Mouse (Mus musculus): ENCODE measurements around the gene Slc11a1. TPM values are rescaled to one million over a fixed set of nuclear protein-coding genes. Genes with fewer than 3 reads are reported as not detected.

The Slc11a1 gene
- total and polyA plus RNA-seq, 3 experiments = 0.11 TPM; not detected in 2

- Histone ChIP-seq H3K9ac (ENCODE audit: control insufficient read depth, low read depth, low read length, poor library complexity, severe bottlenecking) (peak overlapping the region; percentile 79), H3K27ac (ENCODE audit: control insufficient read depth, low read depth, low read length) (peak overlapping the region; percentile 79), H3K36me3 (ENCODE audit: control insufficient read depth in 1 of 2, insufficient read depth in 2 of 2, low read length in 2 of 2) (peaks cover 0 to 10% of the 10 kb centered on the region in 2 experiments; a peak in 2 of 4 replicates), H3K79me2 (ENCODE audit: control insufficient read depth, insufficient read depth, low read length, poor library complexity) (peaks cover 14% of the 10 kb centered on the region), H3K9me3 (replicated peaks; ENCODE audit: insufficient read depth, low read length) (no peaks in the 10 kb centered on the region), H3K4me3 (ENCODE audit: control insufficient read depth in 1 of 2, insufficient read depth in 1 of 2, low read depth in 2 of 2, low read length in 2 of 2) (peak overlapping the region; percentile 55 to 56), H3K4me1 (ENCODE audit: control insufficient read depth in 1 of 2, insufficient read depth in 2 of 2, low read length in 2 of 2) (peaks cover 0 to 12% of the 10 kb centered on the region in 2 experiments; a peak in 3 of 4 replicates), H3K27me3 (ENCODE audit: control insufficient read depth in 1 of 2, insufficient read depth in 2 of 2, low read length in 2 of 2) (no peaks in the 10 kb centered on the region)
- DNase-seq (ENCODE audit: low read depth, low spot score) = peak; percentile 93
- peak; percentile 14 for TF ChIP-seq NELFE (IDR thresholded peaks at IDR 0.05; ENCODE audit: low read depth, low read length)
- no peak for TF ChIP-seq EP300 (IDR thresholded peaks at IDR 0.05; ENCODE audit: low read depth in 1 of 2, low read length in 2 of 2)
- TF ChIP-seq ZNF384 (IDR thresholded peaks at IDR 0.05; ENCODE audit: low read depth, low read length) = no peak
- TF ChIP-seq RAD21 (IDR thresholded peaks at IDR 0.05; ENCODE audit: low read depth, low read length) = peak; percentile 74
- TF ChIP-seq POLR2AphosphoS2 (IDR thresholded peaks at IDR 0.05; ENCODE audit: low read length) = no peak
- TF ChIP-seq KAT2A (conservative IDR thresholded peaks at IDR 0.05; ENCODE audit: low read depth, low read length) = no peak
- no peak for TF ChIP-seq MYB (IDR thresholded peaks at IDR 0.05; ENCODE audit: low read depth, low read length)
- TF ChIP-seq CTCF (IDR thresholded peaks at IDR 0.05 in 2 of 3, conservative IDR thresholded peaks at IDR 0.05 in 1 of 3; ENCODE audit: control insufficient read depth in 1 of 3, insufficient read depth in 1 of 3, low read depth in 2 of 3, low read length in 3 of 3, poor library complexity in 1 of 3, severe bottlenecking in 1 of 3) = peak; percentile 84 to 93 (median 87)
- no peak for TF ChIP-seq TCF12 (IDR thresholded peaks at IDR 0.05; ENCODE audit: low read depth, low read length)
- no peak for TF ChIP-seq ETS1 (IDR thresholded peaks at IDR 0.05; ENCODE audit: low read depth, low read length)
- peak; percentile 70 for TF ChIP-seq SMC3 (IDR thresholded peaks at IDR 0.05; ENCODE audit: low read depth, low read length)
- TF ChIP-seq RCOR1 (IDR thresholded peaks at IDR 0.05; ENCODE audit: low read depth, low read length) = no peak
- no peak for TF ChIP-seq HCFC1 (IDR thresholded peaks at IDR 0.05; ENCODE audit: low read depth, low read length)
- TF ChIP-seq UBTF (IDR thresholded peaks at IDR 0.05; ENCODE audit: borderline replicate concordance, insufficient read depth, low read depth, low read length) = no peak
- peak; percentile 67; the same call in 1 of the 2 replicates for TF ChIP-seq ZC3H11A (IDR thresholded peaks at IDR 0.05; ENCODE audit: low read depth, low read length)
- 0 out of 4 replicates have a peak, but pooled peaks of 1 of the 2 experiments have one; percentile 35 for TF ChIP-seq POLR2A (IDR thresholded peaks at IDR 0.05; ENCODE audit: control insufficient read depth in 1 of 2, insufficient read depth in 1 of 2, low read depth in 1 of 2, low read length in 2 of 2, poor library complexity in 1 of 2)
- TF ChIP-seq CHD1 (IDR thresholded peaks at IDR 0.05; ENCODE audit: low read depth, low read length) = no peak
- TF ChIP-seq USF1 (IDR thresholded peaks at IDR 0.05; ENCODE audit: low read depth, low read length) = no peak
- TF ChIP-seq JUND (IDR thresholded peaks at IDR 0.05; ENCODE audit: low read depth, low read length) = no peak
- no peak for TF ChIP-seq TBP (IDR thresholded peaks at IDR 0.05; ENCODE audit: low read depth, low read length)
- 0 out of 2 replicates have a peak, but pooled peaks have one; percentile 18 for TF ChIP-seq ZMIZ1 (IDR thresholded peaks at IDR 0.05; ENCODE audit: low read depth, low read length)
- no peak for TF ChIP-seq MAX (IDR thresholded peaks at IDR 0.05; ENCODE audit: low read length)
- TF ChIP-seq POLR2AphosphoS5 (IDR thresholded peaks at IDR 0.05; ENCODE audit: borderline replicate concordance, low read depth, low read length) = no peak
- TF ChIP-seq MAFK (IDR thresholded peaks at IDR 0.05; ENCODE audit: borderline replicate concordance, low read depth, low read length) = peak; percentile 87; the same call in 1 of the 2 replicates
- no peak for TF ChIP-seq GATA1 (IDR thresholded peaks at IDR 0.05; ENCODE audit: low read depth, low read length)
- peak; percentile 4; the same call in 1 of the 2 replicates for TF ChIP-seq SIN3A (IDR thresholded peaks at IDR 0.05; ENCODE audit: low read length)
- no peak for TF ChIP-seq MEF2A (IDR thresholded peaks at IDR 0.05; ENCODE audit: extremely low read depth, insufficient replicate concordance, low read depth, low read length, poor library complexity, severe bottlenecking)
- TF ChIP-seq E2F4 (IDR thresholded peaks at IDR 0.05; ENCODE audit: borderline replicate concordance, low read depth, low read length) = no peak
- no peak for TF ChIP-seq NRF1 (IDR thresholded peaks at IDR 0.05; ENCODE audit: insufficient read depth, low read depth, low read length, poor library complexity, severe bottlenecking)
- TF ChIP-seq TAL1 (IDR thresholded peaks at IDR 0.05; ENCODE audit: low read length) = no peak
- TF ChIP-seq MYC (IDR thresholded peaks at IDR 0.05; ENCODE audit: low read depth, low read length) = no peak
- TF ChIP-seq ZKSCAN1 (IDR thresholded peaks at IDR 0.05; ENCODE audit: low read depth, low read length) = no peak
- TF ChIP-seq USF2 (IDR thresholded peaks at IDR 0.05; ENCODE audit: borderline replicate concordance in 1 of 2, insufficient read depth in 1 of 2, low read depth in 1 of 2, low read length in 2 of 2) = no peak
- TF ChIP-seq BHLHE40 (IDR thresholded peaks at IDR 0.05; ENCODE audit: borderline replicate concordance, low read depth, low read length) = no peak
- TF ChIP-seq ELF1 (IDR thresholded peaks at IDR 0.05; ENCODE audit: low read depth, low read length) = no peak
- TF ChIP-seq GABPA (IDR thresholded peaks at IDR 0.05; ENCODE audit: low read depth, low read length) = no peak
Measured at GRCm38 (mm10) chr1:74390287-74390906, 15.4 kb downstream of the Slc11a1 start.
